Mouse (Mus musculus) cerebellum, adult 2 months (tissue): ENCODE measurements around the gene Smim24.

ENCODE experiments used
- CTCF ChIP-seq: fragments of 200-500 bp; IDR thresholded peaks from 2 replicates; pipeline ENCODE4 v1.5.1; 2011; ENCODE audit warnings: low read depth, mild to moderate bottlenecking, control low read depth, low read length, moderate library complexity, borderline replicate concordance; ENCODE audit not compliant: insufficient read depth
- POLR2A ChIP-seq: fragments of 200-500 bp; IDR thresholded peaks from 2 replicates; pipeline ENCODE4 v1.6.1; 2011; ENCODE audit warnings: low read length, control low read depth, borderline replicate concordance; ENCODE audit not compliant: insufficient read depth

DNA sequence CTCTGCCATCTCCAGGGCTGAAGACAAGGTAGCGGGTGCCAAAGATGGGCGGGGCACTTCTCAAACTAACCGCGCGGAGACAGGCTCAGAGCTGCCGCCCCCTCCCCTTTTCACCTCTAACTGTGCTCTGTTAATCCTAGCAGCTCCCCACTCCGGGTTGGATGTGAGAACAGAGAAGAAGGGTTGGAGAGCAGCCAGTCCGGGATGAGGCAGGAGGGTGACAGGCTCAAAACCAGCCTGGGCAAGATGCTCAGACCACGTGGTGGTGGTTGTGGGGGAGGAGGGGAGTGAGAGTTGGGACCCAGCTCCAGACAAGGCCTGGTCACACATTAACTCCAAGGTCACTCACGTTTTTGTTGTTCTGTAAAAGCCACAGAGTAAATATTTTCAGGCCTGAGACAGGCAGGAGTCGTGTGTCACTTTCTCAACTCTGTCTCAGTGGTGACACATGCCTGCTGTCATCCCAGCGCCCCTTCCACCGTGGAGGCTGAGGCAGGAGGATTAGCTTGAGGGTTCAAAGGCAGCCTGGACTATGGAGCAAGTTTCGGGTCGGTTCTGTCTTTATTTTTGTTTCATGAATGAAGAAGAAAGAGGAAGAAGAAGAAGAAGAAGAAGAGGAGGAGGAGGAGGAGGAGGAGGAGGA lies 38.8 kb downstream of the Smim24 start:
- TF ChIP-seq POLR2A (no peak), CTCF (no peak)
